Mouse (Mus musculus): ENCODE measurements around the gene Adamtsl1. TPM values are rescaled to one million over a fixed set of nuclear protein-coding genes. Genes with fewer than 3 reads are reported as not detected.

Adamtsl1 gene
- polyA plus RNA-seq, 1 experiment: 2.7 TPM

GRCm38 (mm10) chr4:86294828-86295251 lies 780.9 kb downstream of the Adamtsl1 start:
- Histone ChIP-seq H3K27me3 (ENCODE audit: control insufficient read depth, insufficient read depth, insufficient read length) (no peaks in the 10 kb centered on the region), H3K79me2 (ENCODE audit: control insufficient read depth, insufficient read depth) (no peaks in the 10 kb centered on the region), H3ac (ENCODE audit: control insufficient read depth, insufficient read length) (no peak overlapping the region), H3K36me3 (ENCODE audit: control insufficient read depth, insufficient read depth) (no peaks in the 10 kb centered on the region), H3K4me3 (no peak overlapping the region), H3K4me2 (ENCODE audit: low read depth) (no peak overlapping the region)
- no peak for TF ChIP-seq USF1 (IDR thresholded peaks at IDR 0.05; ENCODE audit: low read depth)
- TF ChIP-seq E2F4 (IDR thresholded peaks at IDR 0.05; ENCODE audit: insufficient read depth): no peak
- TF ChIP-seq TCF12 (IDR thresholded peaks at IDR 0.05; ENCODE audit: insufficient read depth, poor library complexity, severe bottlenecking): no peak
- no peak for TF ChIP-seq MYOD1 (IDR thresholded peaks at IDR 0.05; ENCODE audit: control insufficient read depth in 1 of 3, insufficient read length in 2 of 3, low read depth in 2 of 3)

GRCm38 (mm10) chr4:86301469-86301868 lies 787.5 kb downstream of the Adamtsl1 start:
- no peak overlapping the region for H3ac ChIP-seq (ENCODE audit: control insufficient read depth, insufficient read length)
- H3K4me2 ChIP-seq (ENCODE audit: low read depth): no peak overlapping the region
- H3K4me3 ChIP-seq: no peak overlapping the region
- no peaks in the 10 kb centered on the region for H3K36me3 ChIP-seq (ENCODE audit: control insufficient read depth, insufficient read depth)
- no peak for TF ChIP-seq POLR2AphosphoS2 (IDR thresholded peaks at IDR 0.05; ENCODE audit: insufficient read length, low read depth)
- no peak for TF ChIP-seq TCF12 (IDR thresholded peaks at IDR 0.05; ENCODE audit: insufficient read depth, poor library complexity, severe bottlenecking)
- TF ChIP-seq E2F4 (IDR thresholded peaks at IDR 0.05; ENCODE audit: insufficient read depth): no peak
- TF ChIP-seq POLR2A (IDR thresholded peaks at IDR 0.05; ENCODE audit: insufficient read length, low read depth): no peak
- no peak for TF ChIP-seq USF1 (IDR thresholded peaks at IDR 0.05; ENCODE audit: low read depth)
- no peak for TF ChIP-seq REST (IDR thresholded peaks at IDR 0.05; ENCODE audit: insufficient read depth, insufficient read length)
- no peaks in the 10 kb centered on the region for H3K27me3 ChIP-seq (ENCODE audit: control insufficient read depth, insufficient read depth, insufficient read length)
- H3K79me2 ChIP-seq (ENCODE audit: control insufficient read depth, insufficient read depth): no peaks in the 10 kb centered on the region

GRCm38 (mm10) chr4:86302095-86302494 lies 788.1 kb downstream of the Adamtsl1 start:
- Histone ChIP-seq H3ac (ENCODE audit: control insufficient read depth, insufficient read length) (no peak overlapping the region), H3K27me3 (ENCODE audit: control insufficient read depth, insufficient read depth, insufficient read length) (no peaks in the 10 kb centered on the region), H3K36me3 (ENCODE audit: control insufficient read depth, insufficient read depth) (no peaks in the 10 kb centered on the region), H3K79me2 (ENCODE audit: control insufficient read depth, insufficient read depth) (no peaks in the 10 kb centered on the region), H3K4me2 (ENCODE audit: low read depth) (no peak overlapping the region), H3K4me3 (no peak overlapping the region)
- TF ChIP-seq E2F4 (IDR thresholded peaks at IDR 0.05; ENCODE audit: insufficient read depth) (no peak), SRF (IDR thresholded peaks at IDR 0.05; ENCODE audit: control insufficient read depth, insufficient read length, low read depth) (no peak), TCF3 (IDR thresholded peaks at IDR 0.05; ENCODE audit: insufficient read length, low read depth) (no peak), MYOG (IDR thresholded peaks at IDR 0.05; ENCODE audit: control insufficient read depth in 1 of 3, insufficient read depth in 1 of 3, insufficient read length in 2 of 3, low read depth in 2 of 3) (no peak), MAX (IDR thresholded peaks at IDR 0.05; ENCODE audit: low read depth) (no peak), REST (IDR thresholded peaks at IDR 0.05; ENCODE audit: insufficient read depth, insufficient read length) (no peak), POLR2A (IDR thresholded peaks at IDR 0.05; ENCODE audit: insufficient read length, low read depth) (no peak), MYOD1 (IDR thresholded peaks at IDR 0.05; ENCODE audit: control insufficient read depth in 1 of 3, insufficient read length in 2 of 3, low read depth in 2 of 3) (no peak), USF1 (IDR thresholded peaks at IDR 0.05; ENCODE audit: low read depth) (no peak), CEBPB (IDR thresholded peaks at IDR 0.05; ENCODE audit: insufficient read depth, poor library complexity, severe bottlenecking) (no peak)

GRCm38 (mm10) chr4:86306753-86307152 lies 792.8 kb downstream of the Adamtsl1 start:
- Histone ChIP-seq H3K79me2 (ENCODE audit: control insufficient read depth, insufficient read depth) (no peaks in the 10 kb centered on the region), H3K27me3 (ENCODE audit: control insufficient read depth, insufficient read depth, insufficient read length) (no peaks in the 10 kb centered on the region), H3K4me2 (ENCODE audit: low read depth) (no peak overlapping the region), H3K4me3 (no peak overlapping the region), H3ac (ENCODE audit: control insufficient read depth, insufficient read length) (no peak overlapping the region), H3K36me3 (ENCODE audit: control insufficient read depth, insufficient read depth) (no peaks in the 10 kb centered on the region)
- no peak for TF ChIP-seq REST (IDR thresholded peaks at IDR 0.05; ENCODE audit: insufficient read depth, insufficient read length)

- Histone ChIP-seq H3K27me3 (ENCODE audit: control insufficient read depth, insufficient read depth, insufficient read length) (no peaks in the 10 kb centered on the region), H3K79me2 (ENCODE audit: control insufficient read depth, insufficient read depth) (no peaks in the 10 kb centered on the region), H3K4me3 (no peak overlapping the region), H3K4me2 (ENCODE audit: low read depth) (no peak overlapping the region), H3ac (ENCODE audit: control insufficient read depth, insufficient read length) (no peak overlapping the region), H3K36me3 (ENCODE audit: control insufficient read depth, insufficient read depth) (no peaks in the 10 kb centered on the region)
- TF ChIP-seq E2F4 (IDR thresholded peaks at IDR 0.05; ENCODE audit: insufficient read depth): no peak
- no peak for TF ChIP-seq REST (IDR thresholded peaks at IDR 0.05; ENCODE audit: insufficient read depth, insufficient read length)
- TF ChIP-seq CEBPB (IDR thresholded peaks at IDR 0.05; ENCODE audit: insufficient read depth, poor library complexity, severe bottlenecking): no peak
- no peak for TF ChIP-seq TCF3 (IDR thresholded peaks at IDR 0.05; ENCODE audit: insufficient read length, low read depth)
- TF ChIP-seq POLR2AphosphoS2 (IDR thresholded peaks at IDR 0.05; ENCODE audit: insufficient read length, low read depth): no peak
- TF ChIP-seq POLR2A (IDR thresholded peaks at IDR 0.05; ENCODE audit: insufficient read length, low read depth): no peak
Measured at GRCm38 (mm10) chr4:86309178-86309577, 795.2 kb downstream of the Adamtsl1 start.

Measured in myocyte (in vitro differentiated cells).